Comparison of ENCODE assay signal across 14 mouse cellular contexts in genomic region chr11:52661894-52662593, GRCm38 (mm10).
"Had no signal": no experiment of that assay in that cellular context is flagged by ENCODE, and none has a peak within 500 bp of the region (broad histone marks: within the 10 kb centered on the region; RNA-seq: fewer than 3 reads in every experiment).

No protein-coding gene starts in this region.

- H3K27ac ChIP-seq: limb, embryonic 15.5 days; liver, embryonic 12.5 days; macrophage; neural tube, embryonic 12.5 days; stomach, postnatal 0 days had no signal

- H3K27me3 ChIP-seq: limb, embryonic 15.5 days; liver, embryonic 12.5 days; midbrain, embryonic 13.5 days; neural tube, embryonic 12.5 days had no signal

- DNase-seq: kidney, adult 8-10 months; kidney, postnatal 36 days; layer of hippocampus, adult 9-11 months; layer of hippocampus, postnatal 36 days; lung, embryonic 14.5 days; lung, postnatal 14 days; thymus, postnatal 4 days had no signal

- H3K4me3 ChIP-seq: limb, embryonic 15.5 days; liver, embryonic 12.5 days; midbrain, embryonic 13.5 days; myocyte; neural tube, embryonic 12.5 days had no signal

- H3K4me2 ChIP-seq: limb, embryonic 15.5 days; liver, embryonic 12.5 days; lung, embryonic 14.5 days; midbrain, embryonic 13.5 days; neural tube, embryonic 12.5 days had no signal

- H3K4me1 ChIP-seq: limb, embryonic 15.5 days; liver, embryonic 12.5 days; neural tube, embryonic 12.5 days had no signal

- H3K9ac ChIP-seq: limb, embryonic 15.5 days; liver, embryonic 12.5 days; lung, embryonic 14.5 days; midbrain, embryonic 13.5 days; neural tube, embryonic 12.5 days had no signal

- H3K36me3 ChIP-seq: limb, embryonic 15.5 days; liver, embryonic 12.5 days; midbrain, embryonic 13.5 days; neural tube, embryonic 12.5 days had no signal

- H3K9me3 ChIP-seq: limb, embryonic 15.5 days; liver, embryonic 12.5 days; midbrain, embryonic 13.5 days; neural tube, embryonic 12.5 days had no signal

- ATAC-seq: liver, embryonic 12.5 days; midbrain, embryonic 13.5 days had no signal
